Mouse (Mus musculus): ENCODE measurements around the gene Mst1.

The Mst1 gene

GRCm38 (mm10) chr9:108099619-108100018 is 19.4 kb downstream of the Mst1 start:
- no peak for DNase-seq (ENCODE audit: low spot score)

- no peak for DNase-seq (ENCODE audit: low spot score)
Measured at GRCm38 (mm10) chr9:108104766-108105548, 24.7 kb downstream of the Mst1 start.

- no peak for DNase-seq (ENCODE audit: low spot score)
Measured at GRCm38 (mm10) chr9:108105549-108105863, 25.3 kb downstream of the Mst1 start.

GRCm38 (mm10) chr9:108106090-108106489 is 25.9 kb downstream of the Mst1 start:
- DNase-seq (ENCODE audit: low spot score): no peak

- DNase-seq (ENCODE audit: low spot score): no peak
Measured at GRCm38 (mm10) chr9:108107867-108108266, 27.6 kb downstream of the Mst1 start.

- DNase-seq (ENCODE audit: low spot score): no peak
Measured at GRCm38 (mm10) chr9:108110160-108110559, 29.9 kb downstream of the Mst1 start.

GRCm38 (mm10) chr9:108111101-108111592 is 30.9 kb downstream of the Mst1 start:
- DNase-seq (ENCODE audit: low spot score): no peak

GRCm38 (mm10) chr9:108111593-108112121 is 31.4 kb downstream of the Mst1 start:
- DNase-seq (ENCODE audit: low spot score): no peak

GRCm38 (mm10) chr9:108112719-108113340 is 32.6 kb downstream of the Mst1 start:
- DNase-seq (ENCODE audit: low spot score): no peak

GRCm38 (mm10) chr9:108115290-108116077 is 35.2 kb downstream of the Mst1 start:
- no peak for DNase-seq (ENCODE audit: low spot score)

- no peak for DNase-seq (ENCODE audit: low spot score)
Measured at GRCm38 (mm10) chr9:108117143-108117542, 36.9 kb downstream of the Mst1 start.

- DNase-seq (ENCODE audit: low spot score): no peak
Measured at GRCm38 (mm10) chr9:108119891-108120411, 39.7 kb downstream of the Mst1 start.

GRCm38 (mm10) chr9:108120671-108121070 is 40.4 kb downstream of the Mst1 start:
- DNase-seq (ENCODE audit: low spot score): no peak

- DNase-seq (ENCODE audit: low spot score): no peak
Measured at GRCm38 (mm10) chr9:108121170-108121969, 41.1 kb downstream of the Mst1 start.

GRCm38 (mm10) chr9:108123916-108124315 is 43.7 kb downstream of the Mst1 start:
- no peak for DNase-seq (ENCODE audit: low spot score)

GRCm38 (mm10) chr9:108125731-108126130 is 45.5 kb downstream of the Mst1 start:
- DNase-seq (ENCODE audit: low spot score): no peak

GRCm38 (mm10) chr9:108126436-108127180 is 46.4 kb downstream of the Mst1 start:
- DNase-seq (ENCODE audit: low spot score): no peak

- no peak for DNase-seq (ENCODE audit: low spot score)
Measured at GRCm38 (mm10) chr9:108128248-108128647, 48.0 kb downstream of the Mst1 start.

- DNase-seq (ENCODE audit: low spot score): no peak
Measured at GRCm38 (mm10) chr9:108129042-108129948, 49.1 kb downstream of the Mst1 start.

- DNase-seq (ENCODE audit: low spot score): no peak
Measured at GRCm38 (mm10) chr9:108131502-108131901, 51.3 kb downstream of the Mst1 start.

Measured in spleen, adult 12 weeks (tissue).